In genomic region chr7:100693199-100693598, GRCm38 (mm10) we compare ENCODE assay signal across 24 mouse cellular contexts. TPM values are rescaled to one million over a fixed set of nuclear protein-coding genes. Genes with fewer than 3 reads are reported as not detected.
A peak's percentile ranks its signal among the peaks of the same experiment; 100 is the strongest.
DNase-seq lines count a peak whose midpoint lies in the region; ATAC-seq lines count a peak whose summit lies in the region.
"Had no signal": no experiment of that assay in that cellular context is flagged by ENCODE, and none has a peak within 500 bp of the region (broad histone marks: within the 10 kb centered on the region; RNA-seq: fewer than 3 reads in every experiment).

No protein-coding gene starts in this region.

- no peak overlapping the region for H3K4me2 ChIP-seq in midbrain, embryonic 11.5 days
- H3K4me2 ChIP-seq in midbrain, embryonic 13.5 days (replicated peaks), result no peak overlapping the region
- H3K4me2 ChIP-seq: embryonic facial prominence, embryonic 12.5 days; embryonic facial prominence, embryonic 15.5 days; hindbrain, embryonic 12.5 days; hindbrain, embryonic 15.5 days had no signal

- H3K9me3 ChIP-seq in midbrain, embryonic 11.5 days (ENCODE audit: control insufficient read depth, low read length), result no peaks in the 10 kb centered on the region
- H3K9me3 ChIP-seq in midbrain, embryonic 13.5 days, result no peaks in the 10 kb centered on the region
- H3K9me3 ChIP-seq: embryonic facial prominence, embryonic 12.5 days; embryonic facial prominence, embryonic 15.5 days; heart, embryonic 10.5 days; hindbrain, embryonic 12.5 days; hindbrain, embryonic 15.5 days had no signal

- ATAC-seq in midbrain, embryonic 11.5 days (ENCODE audit: low FRiP score), result no peak
- no peak for ATAC-seq in midbrain, embryonic 13.5 days
- peak; percentile 57 for ATAC-seq in CD4-positive, CD25-positive, alpha-beta regulatory T cell, adult 4 months
- ATAC-seq: forebrain, embryonic 14.5 days; forebrain, postnatal 0 days; intestine, embryonic 16.5 days had no signal

- 78% methylated on average over 8 of the region's 8 CpGs for WGBS in midbrain, embryonic 11.5 days
- WGBS in midbrain, embryonic 13.5 days, result 78% methylated on average over 8 of the region's 8 CpGs

- no peaks in the 10 kb centered on the region for H3K36me3 ChIP-seq in midbrain, embryonic 11.5 days (ENCODE audit: control insufficient read depth, insufficient read depth, low read length)
- H3K36me3 ChIP-seq in midbrain, embryonic 13.5 days, result no peaks in the 10 kb centered on the region
- H3K36me3 ChIP-seq: embryonic facial prominence, embryonic 12.5 days; embryonic facial prominence, embryonic 15.5 days; heart, embryonic 10.5 days; hindbrain, embryonic 12.5 days; hindbrain, embryonic 15.5 days had no signal

- H3K4me1 ChIP-seq in midbrain, embryonic 11.5 days (ENCODE audit: control insufficient read depth, insufficient read depth, low read length), result no peaks in the 10 kb centered on the region
- H3K4me1 ChIP-seq in midbrain, embryonic 13.5 days (replicated peaks), result no peaks in the 10 kb centered on the region
- H3K4me1 ChIP-seq: embryonic facial prominence, embryonic 12.5 days; embryonic facial prominence, embryonic 15.5 days; heart, embryonic 10.5 days; hindbrain, embryonic 12.5 days; hindbrain, embryonic 15.5 days had no signal

- H3K4me3 ChIP-seq in midbrain, embryonic 11.5 days (ENCODE audit: low read depth, low read length), result no peak overlapping the region
- no peak overlapping the region for H3K4me3 ChIP-seq in midbrain, embryonic 13.5 days (replicated peaks)
- H3K4me3 ChIP-seq: embryonic facial prominence, embryonic 12.5 days; embryonic facial prominence, embryonic 15.5 days; heart, adult 2 months; heart, embryonic 10.5 days; hindbrain, embryonic 12.5 days; hindbrain, embryonic 15.5 days had no signal

- no peaks in the 10 kb centered on the region for H3K27me3 ChIP-seq in midbrain, embryonic 11.5 days (ENCODE audit: control insufficient read depth, insufficient read depth, low read length)
- H3K27me3 ChIP-seq in midbrain, embryonic 13.5 days, result no peaks in the 10 kb centered on the region
- H3K27me3 ChIP-seq: embryonic facial prominence, embryonic 12.5 days; embryonic facial prominence, embryonic 15.5 days; hindbrain, embryonic 12.5 days; hindbrain, embryonic 15.5 days had no signal

- DNase-seq in midbrain, embryonic 11.5 days (ENCODE audit: low spot score, missing footprints), result no peak
- DNase-seq in induced T-regulatory cell, adult 2 months (ENCODE audit: low read depth), result peak; percentile 51
- no peak for DNase-seq in adrenal gland, adult 18-20 months (ENCODE audit: low spot score in 2 of 2)
- no peak for DNase-seq in urinary bladder, postnatal 10 days (ENCODE audit: low spot score)
- DNase-seq in layer of hippocampus, adult 18-20 months (ENCODE audit: low spot score in 2 of 2), result no peak
- DNase-seq: adrenal gland, adult 2 months; adrenal gland, postnatal 14 days; cerebellum, adult 11 months; cerebellum, adult 2 months; cerebellum, adult 9-11 months; cerebellum, postnatal 25 days; forebrain, postnatal 0 days; gastrocnemius, postnatal 25 days; heart, adult 2 months had no signal

- H3K9ac ChIP-seq in midbrain, embryonic 11.5 days (ENCODE audit: low read length), result 0 out of 2 replicates have a peak overlapping the region, but pooled peaks have one; percentile 24
- H3K9ac ChIP-seq in midbrain, embryonic 13.5 days (replicated peaks), result no peak overlapping the region
- H3K9ac ChIP-seq: embryonic facial prominence, embryonic 12.5 days; embryonic facial prominence, embryonic 15.5 days; forebrain, postnatal 0 days; hindbrain, embryonic 12.5 days; hindbrain, embryonic 15.5 days had no signal

- H3K27ac ChIP-seq in midbrain, embryonic 11.5 days (ENCODE audit: low read depth, low read length), result no peak overlapping the region
- H3K27ac ChIP-seq in midbrain, embryonic 13.5 days, result no peak overlapping the region
- H3K27ac ChIP-seq: embryonic facial prominence, embryonic 12.5 days; embryonic facial prominence, embryonic 15.5 days; heart, adult 2 months; heart, embryonic 10.5 days; hindbrain, embryonic 12.5 days; hindbrain, embryonic 15.5 days had no signal

RNA-seq across cellular contexts. Expression of gene Fam168a, which starts 13.2 kb away (rescaled TPM):
- polyA plus RNA-seq in midbrain, embryonic 11.5 days (2014; fragmentation: Nextera tagmentation; extraction: Ambion mirVana), result 34.8 and 36.3 TPM in 2 replicates
- polyA plus RNA-seq in midbrain, embryonic 13.5 days (2015; fragmentation: Nextera tagmentation; extraction: Ambion mirVana), result 85.8 and 94.4 TPM in 2 replicates
- polyA plus RNA-seq in CD4-positive, CD25-positive, alpha-beta regulatory T cell, adult 4 months (2017; shearing (Covaris generic)), result 10 to 100 TPM; 21.6 to 32.8 TPM
- total RNA-seq in adrenal gland, adult 18-20 months (2021), result 10 to 100 TPM; 48.1 to 48.4 TPM
- total RNA-seq in layer of hippocampus, adult 18-20 months (2021), result 100 to 1,000 TPM; 217 to 233 TPM

RNA-seq across cellular contexts. Expression of gene Plekhb1, which starts 31.0 kb away (rescaled TPM):
- 3.6 and 4.3 TPM in 2 replicates for polyA plus RNA-seq in midbrain, embryonic 11.5 days (2014; fragmentation: Nextera tagmentation; extraction: Ambion mirVana)
- 5.1 and 5.8 TPM in 2 replicates for polyA plus RNA-seq in midbrain, embryonic 13.5 days (2015; fragmentation: Nextera tagmentation; extraction: Ambion mirVana)
- under 1 TPM; 0.35 to 0.98 TPM for polyA plus RNA-seq in CD4-positive, CD25-positive, alpha-beta regulatory T cell, adult 4 months (2017; shearing (Covaris generic))
- 1 to 10 TPM; 2.9 to 5.2 TPM for total RNA-seq in adrenal gland, adult 18-20 months (2021)
- total RNA-seq in layer of hippocampus, adult 18-20 months (2021), result 100 to 1,000 TPM; 285 to 292 TPM
- total RNA-seq: hematopoietic stem cell, adult 5-6 weeks had no signal
